Mouse (Mus musculus) CD4-positive helper T cell, adult 2 months (primary cell): Measurements from ENCODE around the gene Mon2.
A peak's percentile ranks its signal among the peaks of the same experiment; 100 is the strongest.

Source experiments
- DNase-seq: peaks from one replicate; pipeline ENCODE4 v3.0.0-alpha.2; 2012; ENCODE audit warnings: low read depth, missing footprints, low spot score

Mon2 gene

DNA sequence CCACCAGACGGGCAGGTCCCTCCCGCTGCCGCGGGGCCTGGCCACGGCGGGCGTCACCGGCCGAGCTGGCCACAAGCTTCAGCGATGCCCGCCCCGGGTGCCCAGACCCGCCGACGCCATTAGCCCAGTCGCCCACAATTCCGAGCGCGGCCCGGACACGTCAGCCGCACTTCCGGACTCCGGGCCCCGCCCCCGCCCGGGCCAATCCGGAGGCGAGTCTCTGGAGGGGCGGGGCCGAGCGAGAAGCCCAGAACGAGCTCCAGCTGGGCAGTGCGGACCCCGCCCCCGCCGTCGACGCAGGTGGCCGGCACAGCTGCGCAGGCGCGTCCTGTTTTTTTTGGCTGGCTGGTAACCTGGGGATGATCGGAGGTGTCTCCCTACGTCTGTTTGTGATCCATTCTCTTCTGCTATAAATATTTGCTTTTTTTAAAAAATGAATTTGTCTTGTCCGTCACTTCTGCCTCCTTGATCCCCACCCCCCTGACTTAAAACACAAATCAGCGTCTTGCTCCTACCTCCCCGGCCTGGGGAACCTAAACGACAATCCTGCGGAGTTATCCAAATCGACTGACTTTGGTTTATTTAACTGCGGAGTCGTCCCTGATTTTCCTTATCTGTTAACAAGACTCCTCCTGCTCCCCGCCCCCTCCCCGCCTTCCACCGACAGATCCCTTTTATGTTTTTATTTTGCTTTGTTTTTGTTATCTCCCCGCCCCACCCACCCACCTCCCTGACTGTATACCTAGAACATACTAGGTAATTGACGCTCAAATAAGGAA, at the start of gene Mon2:
Gene Mon2, minus strand, starts transcription at position 261 of the 779 bp plus-strand sequence.
- peak; percentile 97 for DNase-seq

DNA sequence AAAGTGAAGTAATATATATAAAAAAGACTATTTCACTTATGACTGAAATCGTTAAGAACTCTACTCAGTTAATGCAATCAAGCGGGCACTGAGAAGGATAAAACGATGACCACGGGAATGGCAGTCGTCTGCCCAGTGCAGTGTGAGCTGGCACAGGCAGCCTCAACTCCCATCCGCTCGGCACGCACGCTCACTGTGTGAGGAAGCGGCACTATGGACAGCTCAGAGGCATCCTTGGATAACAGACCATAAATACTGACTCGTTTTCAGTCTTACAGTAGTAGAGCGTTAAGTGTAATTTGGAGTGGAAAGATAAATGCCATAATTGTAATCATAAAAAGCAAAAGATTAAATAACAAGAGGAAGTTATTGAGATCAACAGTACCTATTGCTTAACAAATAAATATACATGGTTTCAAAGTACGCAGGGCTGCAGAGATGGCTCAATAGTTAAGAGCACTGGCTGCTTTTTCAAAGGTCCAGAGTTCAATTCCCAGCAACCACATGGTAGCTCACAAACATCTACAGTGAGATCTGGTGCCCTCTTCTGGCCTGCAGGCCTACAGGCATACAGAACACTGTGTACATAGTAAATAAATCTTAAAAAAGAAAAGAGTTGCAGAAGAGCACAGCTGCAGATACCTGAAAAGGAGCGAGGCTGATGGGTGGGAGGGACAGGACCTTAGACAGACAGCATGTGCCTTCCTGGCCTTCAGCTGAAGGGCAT, 44.5 kb upstream of the Mon2 start:
- DNase-seq = no peak

DNA sequence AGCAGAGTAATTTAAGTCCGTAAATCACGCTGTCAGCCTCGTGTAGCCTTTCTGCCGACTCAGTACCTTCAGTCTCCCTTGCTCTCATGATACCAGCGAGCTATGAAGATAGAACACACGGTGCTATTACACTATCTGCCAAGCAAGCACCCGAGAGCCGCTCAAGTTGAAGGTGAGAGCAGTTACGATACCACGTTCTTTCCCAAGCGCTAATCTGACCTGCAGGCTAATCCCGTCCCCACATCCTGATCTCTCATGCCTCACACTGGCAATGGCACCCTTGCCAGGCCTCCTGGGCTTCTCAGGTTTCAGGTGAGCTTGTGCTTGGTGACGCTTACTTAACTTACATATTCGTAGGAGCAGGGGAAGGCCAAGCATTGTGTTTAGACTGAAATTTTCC, 40.6 kb upstream of the Mon2 start:
- DNase-seq = no peak

DNA sequence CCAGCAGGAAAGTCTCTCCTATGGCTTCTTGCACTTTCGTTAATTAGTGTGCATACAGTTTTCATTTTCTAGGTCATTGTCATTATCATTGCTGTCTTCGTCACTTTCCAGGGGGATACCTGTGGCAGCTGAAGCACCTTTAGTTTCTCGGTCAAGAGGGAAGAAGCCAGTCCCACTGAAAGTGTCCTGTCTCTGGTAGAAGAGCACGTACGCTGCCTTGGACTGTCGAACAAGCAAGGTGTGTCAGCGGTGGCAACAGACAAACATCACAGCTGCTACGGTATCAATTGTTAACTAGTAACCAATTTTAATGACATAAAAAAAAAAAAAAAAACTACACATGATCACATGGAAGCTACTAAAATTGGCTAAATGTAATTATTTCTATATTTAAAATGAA, 37.2 kb upstream of the Mon2 start:
- DNase-seq = no peak

DNA sequence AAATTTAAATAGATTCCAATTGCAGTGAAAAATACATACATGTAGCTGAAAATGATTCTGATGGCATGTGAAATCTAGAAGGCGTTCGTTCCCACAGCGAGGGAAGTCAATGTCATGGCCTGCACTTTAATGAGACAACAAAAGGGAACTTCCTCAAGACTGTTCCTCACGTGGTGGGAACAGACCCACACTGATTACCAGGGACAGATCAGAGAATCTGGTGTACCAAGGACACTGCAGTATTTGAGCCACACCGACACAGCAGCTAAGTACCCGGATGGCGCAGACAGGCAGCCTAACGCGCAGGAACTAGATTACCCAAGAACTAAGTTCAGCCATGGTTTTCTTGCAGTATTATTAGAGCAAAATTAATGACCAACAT, 36.5 kb upstream of the Mon2 start:
- no peak for DNase-seq

DNA sequence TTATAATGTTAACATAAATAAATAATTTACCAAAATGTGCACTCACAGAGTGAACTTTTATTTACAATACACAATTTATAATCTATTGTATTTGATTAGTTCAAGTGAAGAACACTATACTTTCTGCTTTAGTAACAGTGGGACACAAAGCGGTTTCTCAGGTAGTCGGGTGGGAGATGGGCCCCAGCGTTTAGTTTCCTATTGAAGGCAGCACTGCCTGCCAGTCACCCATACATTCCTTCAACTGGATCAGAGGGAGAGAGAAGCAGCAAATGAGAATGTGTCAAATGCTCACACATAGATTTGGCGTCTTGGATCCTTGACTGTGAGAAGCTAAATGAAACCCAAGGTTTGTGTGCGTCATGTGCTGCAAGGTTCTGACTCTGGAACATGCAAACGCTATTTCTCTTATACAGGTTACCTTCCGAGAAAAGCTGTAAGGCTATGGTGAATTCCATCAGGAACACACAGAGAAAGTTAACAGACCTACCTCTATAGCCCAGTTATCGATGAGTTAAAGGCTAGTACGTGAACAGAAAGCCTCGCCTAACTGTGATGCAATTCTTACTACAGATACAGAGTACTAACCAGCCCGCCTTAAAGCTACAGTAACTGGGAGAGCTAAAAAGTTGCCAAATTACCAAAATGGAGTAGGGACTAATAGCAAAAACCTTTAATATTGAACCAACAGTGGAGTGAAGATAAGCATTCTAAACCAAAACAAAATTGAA, 35.9 kb upstream of the Mon2 start:
- no peak for DNase-seq

DNA sequence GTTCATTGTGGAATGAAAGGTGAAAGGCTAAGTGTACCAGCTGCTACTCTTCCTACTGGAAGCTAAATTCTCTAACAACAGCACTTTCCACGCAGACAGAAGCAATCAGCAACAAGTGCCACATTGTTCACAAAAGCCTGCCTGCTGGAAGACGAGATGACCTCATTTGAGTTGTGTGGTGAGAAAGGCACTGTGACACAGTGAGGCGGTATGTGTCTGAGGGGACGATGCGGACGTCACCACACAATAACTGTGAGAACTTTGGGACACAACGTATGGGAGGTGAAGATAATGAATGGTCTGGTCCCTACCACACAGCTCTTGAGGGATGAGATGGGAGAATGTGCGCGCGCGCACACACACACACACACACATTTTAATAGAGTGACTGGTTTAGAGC, 34.2 kb upstream of the Mon2 start:
- no peak for DNase-seq

DNA sequence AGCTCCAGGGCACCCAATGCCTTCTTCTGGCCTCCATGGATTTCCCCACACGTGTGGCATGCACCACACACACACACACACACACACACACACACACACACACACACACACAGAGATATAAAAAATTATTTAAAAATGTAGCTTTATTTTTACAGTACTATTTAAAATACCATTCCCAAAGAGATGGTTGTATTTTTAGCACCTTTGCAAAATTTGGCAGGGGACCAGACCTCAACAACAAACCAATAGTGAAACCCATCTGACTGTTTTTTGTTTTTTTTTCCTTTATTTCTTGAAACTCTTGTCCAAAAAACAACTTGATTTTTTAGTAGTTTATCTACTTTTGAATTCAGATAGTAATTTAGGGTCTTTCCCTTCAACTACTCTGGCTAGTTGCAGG, 32.2 kb upstream of the Mon2 start:
- DNase-seq = no peak

DNA sequence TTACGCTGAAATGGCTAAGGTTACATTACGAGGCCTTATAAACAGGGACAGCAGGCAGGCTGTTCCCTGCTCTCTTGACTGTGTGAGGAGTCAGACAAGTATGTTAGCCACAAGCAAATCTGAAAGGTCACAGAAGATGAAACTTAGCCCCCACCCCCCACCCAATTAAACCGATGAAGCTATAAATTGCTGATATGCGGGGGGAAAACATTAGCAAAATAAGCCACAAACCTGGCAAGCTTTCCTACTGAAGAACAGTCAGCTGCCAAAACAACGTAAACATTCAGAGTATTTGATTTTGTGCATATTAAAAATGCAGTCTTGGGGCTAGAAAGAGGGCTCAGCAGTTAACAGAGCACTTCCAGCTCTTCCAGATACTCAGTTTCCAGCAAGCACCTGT, 31.8 kb upstream of the Mon2 start:
- no peak for DNase-seq

DNA sequence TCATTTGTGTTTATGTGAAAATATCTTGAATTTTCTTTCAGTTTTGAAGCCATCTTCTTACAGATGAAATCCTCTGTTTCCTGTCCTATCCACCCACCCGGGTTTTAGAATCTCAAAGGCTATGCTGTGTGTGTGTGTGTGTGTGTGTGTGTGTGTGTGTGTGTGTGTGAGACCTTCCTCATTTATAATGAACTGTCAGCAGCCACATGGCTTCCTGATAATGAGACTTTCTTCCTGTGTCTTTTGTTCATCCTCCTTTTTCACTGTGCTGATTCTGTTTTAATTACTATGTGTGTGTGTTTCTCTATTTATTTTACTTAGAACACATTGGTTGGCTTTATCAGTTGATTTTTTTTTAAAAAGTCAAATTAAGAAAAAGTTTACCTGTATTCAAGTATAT, 25.0 kb upstream of the Mon2 start:
- no peak for DNase-seq

DNA sequence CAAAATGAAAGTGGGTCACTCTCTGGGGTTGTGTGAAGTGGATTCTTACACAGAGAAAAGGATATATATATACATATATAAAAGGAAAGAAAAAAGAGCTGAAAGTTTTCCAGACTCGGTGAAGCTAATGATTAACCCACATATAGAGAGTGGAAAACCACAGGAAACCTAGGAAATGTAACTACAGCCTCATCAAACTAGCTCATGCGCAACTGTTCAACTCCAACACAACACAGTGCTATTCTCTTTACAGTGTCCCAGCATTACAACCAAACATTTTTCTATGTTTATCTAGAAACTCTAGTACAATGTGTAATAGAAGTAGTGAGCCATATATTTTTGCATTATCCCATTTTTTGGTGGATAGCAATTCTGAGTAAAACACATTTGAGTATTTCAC, 24.3 kb upstream of the Mon2 start:
- DNase-seq = no peak

DNA sequence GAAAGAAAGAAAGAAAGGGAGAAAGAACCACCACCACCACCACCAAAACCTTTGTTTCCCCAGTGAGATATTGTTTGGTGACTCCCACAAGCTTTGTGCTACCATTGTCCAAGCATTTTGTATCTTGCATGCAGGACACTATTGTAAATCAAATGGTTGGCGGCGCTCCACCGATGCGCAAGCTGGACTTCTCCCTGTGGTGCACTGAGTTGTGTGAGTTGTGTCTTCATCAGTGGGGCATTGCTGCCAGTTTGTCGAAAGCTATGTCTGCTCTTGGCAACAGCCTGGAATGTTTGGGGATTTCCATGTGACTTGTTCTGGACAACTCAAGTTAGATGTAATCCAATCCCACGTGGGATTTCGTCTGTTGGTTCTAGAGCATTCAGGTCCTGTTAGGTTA, 18.2 kb upstream of the Mon2 start:
- DNase-seq = no peak

DNA sequence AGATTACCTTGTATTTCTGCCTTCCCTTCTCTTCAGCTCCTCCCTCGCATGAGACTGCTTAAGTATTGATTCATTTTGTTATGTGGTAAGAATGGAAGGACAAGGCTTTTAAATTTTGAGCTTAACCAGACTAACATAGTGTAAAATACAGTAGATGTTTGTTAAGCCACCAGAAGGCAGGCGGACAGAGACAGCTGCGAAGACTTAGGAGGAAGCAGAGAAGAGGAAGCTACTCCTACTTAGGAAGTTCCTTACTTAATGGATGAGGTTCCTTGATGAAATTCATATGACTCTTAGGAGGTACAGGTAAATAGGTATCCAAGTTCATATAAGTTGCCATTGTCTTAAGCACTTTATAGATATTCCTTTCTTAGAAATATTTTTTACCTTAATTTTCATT, 16.3 kb upstream of the Mon2 start:
- no peak for DNase-seq

DNA sequence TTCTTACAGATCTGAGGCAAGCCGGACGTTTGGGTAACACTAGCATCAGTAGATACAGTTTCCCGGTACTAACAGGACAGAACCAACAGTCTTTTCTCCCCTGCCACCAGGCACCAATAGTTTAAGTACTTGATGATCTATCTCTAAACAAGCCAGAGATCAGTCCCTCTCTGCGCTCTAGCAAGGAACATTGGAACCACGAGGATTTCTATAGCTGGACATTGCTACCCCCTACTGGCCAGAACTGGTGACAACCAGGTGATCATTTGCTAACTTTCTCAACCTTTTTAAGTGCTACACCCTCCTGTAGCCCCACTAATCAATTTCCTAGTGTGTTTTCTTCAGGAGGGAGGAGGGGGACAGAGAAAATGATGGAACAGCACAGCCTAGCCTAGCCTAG, 15.4 kb upstream of the Mon2 start:
- peak; percentile 62 for DNase-seq

DNA sequence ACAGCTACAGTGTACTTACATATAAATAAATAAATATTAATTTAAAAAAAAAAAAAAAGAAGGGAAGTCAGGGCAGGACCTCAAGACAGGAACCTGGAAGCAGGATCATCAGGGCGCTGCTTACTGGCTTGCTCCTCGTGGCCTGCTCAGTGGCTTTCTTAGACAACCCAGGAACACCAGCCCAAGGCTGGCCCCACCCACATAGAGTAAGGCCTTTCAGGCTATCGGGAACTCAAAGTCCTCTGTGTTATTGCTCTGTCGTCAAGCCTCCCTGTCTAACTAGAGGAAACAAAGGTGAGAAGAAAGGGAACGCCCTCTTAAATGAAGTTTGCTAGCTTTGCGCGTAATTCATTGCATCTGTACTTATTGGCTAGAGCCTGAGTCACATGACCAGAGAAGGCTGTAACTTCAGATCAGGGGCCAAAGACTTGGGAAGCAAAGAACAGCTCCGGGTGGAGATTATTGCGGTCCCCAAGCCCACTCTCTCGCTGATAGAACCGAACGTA, 13.2 kb upstream of the Mon2 start:
- DNase-seq = no peak

DNA sequence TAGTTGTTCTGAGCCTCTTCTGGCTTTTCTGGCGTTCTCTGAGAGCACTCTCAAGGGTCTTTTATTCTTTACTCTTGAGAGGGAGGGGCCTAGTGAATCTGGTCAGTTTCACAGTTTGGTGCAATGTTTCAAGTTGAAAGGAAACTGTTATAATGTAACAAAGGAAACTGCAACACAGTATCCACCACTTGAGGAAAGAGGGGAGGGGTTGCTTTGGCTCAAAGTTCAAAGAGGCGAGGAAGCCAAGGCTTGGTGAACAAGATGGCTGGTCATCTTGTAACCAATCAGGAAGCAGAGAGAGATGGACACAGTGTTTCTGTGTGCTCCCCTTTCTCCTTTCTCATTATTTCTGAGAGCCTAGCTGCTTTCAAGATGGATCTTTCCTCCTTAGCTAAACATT, 10.5 kb upstream of the Mon2 start:
- DNase-seq = no peak

DNA sequence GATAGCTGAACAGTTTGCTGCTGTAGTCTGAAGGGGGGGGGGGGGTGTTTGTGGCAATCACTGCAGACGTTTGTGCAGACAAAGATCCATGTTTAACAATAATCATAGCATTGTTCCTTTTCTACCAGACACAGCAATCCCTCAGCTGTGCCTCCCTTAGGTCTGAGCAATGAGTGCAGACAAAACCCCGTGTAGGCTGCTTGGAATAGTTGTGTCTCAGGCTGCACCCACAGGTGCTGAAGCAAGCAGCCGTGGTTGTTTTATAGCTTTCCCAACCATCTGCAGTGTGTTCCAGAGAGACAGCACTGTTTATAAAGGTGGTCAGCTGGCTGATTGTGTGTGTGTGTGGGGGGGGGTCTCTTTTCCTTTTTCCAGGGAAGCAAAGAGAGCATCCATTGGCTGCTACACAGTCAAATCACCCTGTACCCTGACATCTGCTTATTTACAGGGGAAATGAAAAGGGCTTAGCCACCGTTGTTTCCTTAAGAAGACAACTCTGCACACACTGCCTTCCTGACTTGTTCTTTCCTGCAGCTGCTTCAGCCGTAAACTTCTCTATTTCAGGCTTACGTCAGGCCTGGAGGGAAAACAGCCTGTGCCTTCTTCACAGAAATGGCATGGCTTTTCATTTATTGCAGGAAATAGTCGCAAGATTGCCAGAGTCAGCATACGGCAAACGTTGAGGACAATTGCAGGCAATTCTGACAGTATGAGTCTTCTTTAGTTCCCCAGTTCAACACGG, 8.8 kb upstream of the Mon2 start:
- DNase-seq = no peak

DNA sequence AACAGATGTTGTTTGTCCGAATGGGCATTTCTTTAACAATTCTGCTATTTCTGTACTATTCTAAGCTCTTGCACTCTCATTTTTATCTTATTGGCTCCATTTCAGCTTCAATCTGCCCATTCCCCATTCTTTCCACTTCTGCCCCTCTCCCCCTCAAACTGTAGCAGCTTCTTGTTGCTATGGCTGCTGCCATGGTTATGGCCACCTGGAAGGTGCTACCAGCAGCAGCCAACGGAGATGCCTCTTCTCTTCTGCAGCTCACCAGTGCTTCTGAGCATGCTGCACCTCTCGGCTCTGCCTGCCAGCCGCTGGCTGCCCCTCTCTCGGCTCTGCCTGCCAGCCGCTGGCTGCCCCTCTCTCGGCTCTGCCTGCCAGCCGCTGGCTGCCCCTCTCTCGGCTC, 8.0 kb upstream of the Mon2 start:
- DNase-seq = no peak

DNA sequence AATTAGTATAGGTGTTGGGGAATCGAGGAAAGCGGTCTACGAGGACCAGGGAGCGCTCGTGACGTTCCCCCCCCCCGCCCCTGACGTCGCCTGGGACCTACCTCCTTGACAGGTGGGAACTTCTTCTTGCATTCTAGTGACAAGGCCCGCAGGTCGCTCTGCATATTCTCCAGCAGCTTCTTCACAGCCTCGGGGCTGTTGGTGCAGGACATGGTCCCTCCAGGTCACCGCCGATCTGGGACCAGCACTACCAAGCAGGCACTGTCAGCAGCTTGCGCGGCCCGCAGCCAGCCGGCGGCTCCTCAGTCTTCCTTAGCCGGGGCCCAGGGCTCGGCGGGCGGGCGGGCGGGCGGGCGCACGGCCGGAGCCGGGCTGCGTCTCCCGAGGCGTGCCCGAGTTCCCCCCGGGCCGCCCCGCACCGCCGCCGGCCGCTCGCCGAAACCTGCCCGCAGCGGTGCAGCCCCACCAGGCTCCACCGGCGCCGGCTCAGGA, 508 bp downstream of the Mon2 start:
- peak; percentile 58 for DNase-seq

DNA sequence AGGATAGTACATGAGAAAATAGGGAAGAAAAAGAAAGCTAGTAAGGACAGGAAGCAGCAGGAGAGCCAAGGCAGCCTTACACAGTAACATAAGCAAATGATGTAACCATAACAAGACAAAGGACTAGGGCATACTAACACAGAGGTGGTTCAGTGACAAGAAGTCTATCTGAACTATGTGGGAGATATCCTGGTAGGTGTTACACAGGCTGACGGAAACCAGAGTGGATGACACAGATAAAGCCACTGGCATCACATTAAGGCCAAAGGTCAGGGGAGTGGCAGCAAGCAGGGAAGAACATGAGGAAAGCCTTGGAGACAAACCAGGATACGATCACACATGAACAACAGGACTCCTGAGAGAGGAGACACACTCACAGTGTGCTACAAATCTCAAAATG, 4.3 kb downstream of the Mon2 start:
- DNase-seq = no peak

DNA sequence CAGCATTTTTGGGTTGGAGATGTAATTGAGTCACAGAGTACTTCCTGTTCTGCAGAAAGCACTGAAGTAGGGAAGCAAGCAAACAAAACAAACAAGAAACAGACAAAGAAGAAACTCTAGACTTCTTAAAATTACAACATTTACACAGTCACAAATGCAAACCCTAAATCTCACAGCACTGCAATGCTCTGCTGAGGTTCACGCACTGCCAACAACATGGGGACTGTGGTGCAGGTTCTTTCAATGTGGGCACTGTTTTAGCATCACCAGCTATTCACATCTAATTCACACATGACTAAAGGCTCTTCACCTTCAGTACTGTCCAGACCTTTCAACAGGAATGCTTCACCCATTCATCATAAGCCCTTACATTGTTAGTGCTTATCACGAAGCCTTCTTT, 13.3 kb downstream of the Mon2 start:
- no peak for DNase-seq

DNA sequence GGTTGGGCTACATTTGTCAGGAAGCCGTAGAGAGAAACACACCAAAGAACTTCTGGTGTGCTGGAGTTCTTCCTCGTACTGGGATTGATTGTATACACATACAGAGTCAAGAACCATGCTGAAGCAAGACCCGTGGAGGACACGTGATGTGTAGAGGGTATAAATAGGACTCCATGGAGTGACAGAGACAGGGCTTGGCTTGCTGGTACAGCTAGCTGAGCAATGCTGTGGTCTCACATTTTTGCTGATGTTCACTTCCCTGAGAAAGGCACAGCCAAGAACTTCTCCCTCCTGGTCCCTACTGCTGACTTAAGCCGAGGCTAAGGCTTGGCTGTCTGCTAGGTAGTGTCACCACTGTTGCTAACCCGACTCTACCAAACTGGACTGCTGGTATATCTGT, 15.5 kb downstream of the Mon2 start:
- DNase-seq = no peak
